Mouse (Mus musculus) left cerebral cortex, adult 9 months (tissue): Measurements from ENCODE around the gene Aldh3b2.

Experiments used
- DNase-seq, 2 experiments: peaks; one replicate each; pipeline ENCODE4 v3.0.0; 2022; ENCODE audit warnings: low spot score in 2 of 2

Gene Aldh3b2

GRCm38 (mm10) chr19:4013066-4013465 is 40.9 kb downstream of the Aldh3b2 start:
- no peak for DNase-seq

- DNase-seq: no peak
Observed at GRCm38 (mm10) chr19:4014802-4015201, 42.7 kb downstream of the Aldh3b2 start.

- DNase-seq: no peak
Observed at GRCm38 (mm10) chr19:4015635-4016034, 43.5 kb downstream of the Aldh3b2 start.

GRCm38 (mm10) chr19:4017921-4018587 is 45.9 kb downstream of the Aldh3b2 start:
- no peak for DNase-seq

- DNase-seq: peak in 1 of 2 experiments; percentile 89
Observed at GRCm38 (mm10) chr19:4018743-4019583, 46.8 kb downstream of the Aldh3b2 start.

GRCm38 (mm10) chr19:4023185-4023584 is 51.1 kb downstream of the Aldh3b2 start:
- no peak for DNase-seq

GRCm38 (mm10) chr19:4027576-4027975 is 55.4 kb downstream of the Aldh3b2 start:
- no peak for DNase-seq
